Mouse (Mus musculus) 3134 (cell line): ENCODE results near the gene Prkcz.
A peak's percentile ranks its signal among the peaks of the same experiment; 100 is the strongest.
"Not testable (repeated sequence)": the region's sequence is repeated elsewhere in the genome, so short reads cannot be mapped to it uniquely, and the experiment has no call there.

ENCODE experiments used
- DNase-seq: peaks from one replicate; pipeline ENCODE4 v3.0.0-alpha.2; 2011; ENCODE audit warnings: low spot score; ENCODE audit not compliant: insufficient read length; ENCODE audit errors: extremely low read depth

Prkcz gene

DNA sequence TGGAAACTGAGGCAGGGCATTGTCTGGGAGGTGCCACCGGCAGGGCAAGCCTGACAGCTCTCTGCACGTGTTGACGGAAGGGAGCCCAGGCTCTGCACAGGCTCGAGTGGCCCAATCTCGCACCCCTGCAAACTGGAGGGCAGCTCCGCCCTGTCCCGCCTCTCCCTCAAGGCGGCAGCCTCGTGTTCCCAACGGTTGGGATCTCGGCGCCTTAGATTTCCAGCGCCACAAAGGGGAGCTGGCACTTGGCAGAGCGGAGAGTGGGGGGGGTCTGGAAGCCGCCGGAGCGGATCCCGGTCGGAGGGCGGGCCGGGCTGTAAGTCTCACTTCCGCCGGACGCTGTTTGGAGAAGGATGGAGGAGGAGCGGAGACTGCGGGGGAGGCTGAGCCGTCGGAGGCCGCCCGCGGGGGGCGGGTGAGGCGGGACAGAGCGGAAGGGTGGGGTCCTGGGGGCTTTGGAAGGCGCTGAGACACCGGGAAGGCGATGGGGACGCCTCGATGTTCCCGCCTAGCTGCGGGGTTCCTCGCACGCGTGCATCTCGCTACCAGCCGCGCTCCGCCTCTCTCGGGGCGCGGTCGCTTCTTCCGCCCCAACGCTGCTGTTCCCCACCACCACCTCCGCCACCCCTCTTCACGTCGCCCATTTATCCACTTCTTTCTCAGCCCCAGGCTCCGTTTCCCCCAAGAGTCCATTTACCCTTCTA, 111.4 kb downstream of the Prkcz start, which contains the start of gene Faap20:
Gene Faap20, plus strand, starts transcription at position 155 of the 704 bp plus-strand sequence.
- DNase-seq: peak; percentile 90

DNA sequence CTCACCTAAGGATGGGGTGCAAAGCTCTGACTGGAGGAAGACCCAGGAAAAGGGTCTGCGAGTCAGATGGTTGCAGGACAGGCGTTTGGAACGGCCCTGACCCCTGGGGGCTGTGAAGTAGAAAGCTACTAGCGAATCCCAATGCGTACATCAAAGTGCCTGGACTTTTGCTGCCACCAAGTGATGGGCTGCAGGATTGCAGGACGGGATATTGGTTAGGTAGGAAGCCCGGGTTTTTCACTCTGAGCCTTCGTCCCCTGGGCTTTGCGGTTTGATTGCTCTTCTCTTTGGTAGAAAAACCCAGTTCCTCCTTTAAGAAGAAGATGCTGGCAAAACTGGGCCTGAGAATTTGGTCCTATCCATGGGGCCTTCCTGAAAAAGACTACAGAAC, 111.9 kb downstream of the Prkcz start:
- DNase-seq: no peak

GRCm38 (mm10) chr4:155248054-155248453, 113.1 kb downstream of the Prkcz start:
- DNase-seq: not testable (repeated sequence)

GRCm38 (mm10) chr4:155246691-155247105, 114.5 kb downstream of the Prkcz start:
- no peak for DNase-seq

GRCm38 (mm10) chr4:155245770-155246492, 115.2 kb downstream of the Prkcz start:
- no peak for DNase-seq

GRCm38 (mm10) chr4:155243233-155243632, 117.9 kb downstream of the Prkcz start:
- DNase-seq: no peak

DNA sequence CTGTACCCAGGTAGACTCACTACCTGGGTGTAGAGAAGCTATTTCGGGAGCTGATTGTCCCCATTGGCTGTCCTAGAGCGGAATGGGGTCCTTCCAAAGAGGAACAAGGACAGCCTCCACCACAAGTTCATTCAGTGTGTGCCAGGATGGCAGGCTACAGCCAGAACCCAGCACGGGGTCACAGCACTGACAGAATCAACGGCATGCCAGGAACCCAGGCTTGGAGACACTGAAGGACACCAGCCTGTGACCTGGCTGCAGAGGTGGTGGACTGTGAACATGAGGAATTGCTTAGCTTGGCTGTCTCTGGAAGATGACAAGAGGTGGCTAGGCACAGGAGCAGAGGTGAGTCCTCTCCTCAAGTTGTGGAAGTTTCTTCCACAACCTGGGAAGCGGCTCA, 118.9 kb downstream of the Prkcz start:
- no peak for DNase-seq

- DNase-seq: no peak
These were observed 119.4 kb downstream of the Prkcz start for GRCm38 (mm10) chr4:155241789-155242188.

GRCm38 (mm10) chr4:155239494-155239893, 121.7 kb downstream of the Prkcz start:
- no peak for DNase-seq

DNA sequence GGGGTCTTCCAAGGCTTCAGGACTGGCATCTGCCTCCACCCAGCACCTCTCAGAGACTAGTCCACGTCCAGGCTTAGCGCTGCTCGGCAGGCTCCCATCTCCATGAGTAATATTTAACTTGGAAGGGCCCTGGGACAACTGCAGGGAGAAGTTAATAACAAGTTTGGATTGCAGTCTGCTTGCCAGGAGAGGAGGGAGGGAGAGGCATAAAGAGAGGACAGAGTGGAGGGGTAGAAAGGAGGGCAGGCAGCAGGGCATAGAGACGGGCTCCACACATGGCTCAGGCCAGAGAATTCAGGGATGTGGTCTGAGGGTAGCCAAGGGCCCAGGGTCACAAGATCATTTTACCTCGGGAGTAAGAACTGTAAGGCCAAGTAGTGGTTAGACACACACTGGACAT, 122.9 kb downstream of the Prkcz start:
- DNase-seq: peak; percentile 47

DNA sequence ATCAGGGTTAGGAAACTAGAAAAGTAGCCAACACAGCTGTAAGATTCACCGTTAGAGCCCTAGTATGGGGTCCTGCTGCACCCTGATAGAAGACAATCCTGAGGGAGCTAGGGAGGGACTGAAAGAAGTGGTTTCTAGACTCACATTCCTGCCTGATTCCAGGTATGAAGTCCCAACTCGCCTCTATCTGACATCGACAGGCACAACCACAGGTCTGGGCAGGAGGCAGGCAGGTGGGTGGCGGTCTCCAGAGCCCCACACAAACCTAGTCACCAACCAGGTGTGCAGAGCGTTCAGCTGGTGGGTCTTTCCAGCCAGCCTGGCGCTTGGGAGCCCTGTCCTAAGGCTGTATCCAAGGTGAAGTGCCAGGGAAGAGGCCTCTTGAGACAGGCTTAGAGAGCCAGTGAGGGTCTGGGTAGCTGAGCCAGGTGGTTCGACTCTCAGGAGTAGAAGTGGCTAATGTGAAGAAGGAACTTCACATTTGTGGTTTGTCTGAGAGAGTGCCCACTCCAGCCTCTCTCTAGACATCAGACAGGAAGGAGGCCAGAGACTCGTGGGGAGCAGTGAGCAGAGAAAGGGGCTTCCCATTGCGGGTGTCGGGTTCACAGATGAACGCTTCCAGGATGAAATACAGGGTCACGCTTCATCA, 124.3 kb downstream of the Prkcz start:
- no peak for DNase-seq

DNA sequence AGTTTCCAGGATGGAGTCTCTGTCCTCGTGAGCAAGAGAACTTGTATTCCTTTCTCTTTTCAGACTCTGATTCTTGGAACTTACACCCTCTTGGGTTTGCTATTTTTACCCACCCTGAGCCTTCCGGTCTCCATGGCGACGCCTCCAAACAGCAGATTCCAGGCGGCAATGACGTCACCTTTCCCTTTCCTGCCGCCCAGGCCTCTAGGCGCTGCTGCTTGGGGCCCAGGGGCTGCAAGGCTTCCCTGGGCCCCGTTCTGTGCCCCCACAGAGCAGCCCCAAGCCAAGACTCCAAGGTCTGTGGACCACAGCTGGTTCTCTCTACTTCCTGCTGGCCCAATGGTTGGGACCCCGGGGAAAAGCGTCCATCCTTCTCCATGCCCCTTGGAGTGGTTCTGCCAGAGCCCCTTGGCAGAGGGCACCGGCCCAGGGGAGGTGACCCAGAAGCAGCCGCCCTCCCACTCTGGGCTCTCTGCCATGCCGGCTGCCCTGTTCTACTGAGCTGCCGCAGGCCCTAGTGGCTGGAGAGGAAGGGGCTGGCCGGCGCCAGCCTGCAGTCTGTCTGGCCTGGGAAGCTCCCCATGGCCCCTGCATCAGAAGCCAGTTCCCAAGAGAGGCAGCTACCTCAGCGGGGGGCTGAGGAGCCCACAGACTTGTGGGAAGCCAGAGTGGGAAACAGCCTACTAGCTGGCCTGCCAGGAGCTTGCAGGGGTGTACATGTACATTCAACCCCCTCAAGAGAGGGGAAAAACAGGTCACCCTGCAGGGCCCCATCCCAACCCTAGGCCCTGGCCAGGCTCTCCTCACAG, 125.6 kb downstream of the Prkcz start:
- peak; percentile 86 for DNase-seq

DNA sequence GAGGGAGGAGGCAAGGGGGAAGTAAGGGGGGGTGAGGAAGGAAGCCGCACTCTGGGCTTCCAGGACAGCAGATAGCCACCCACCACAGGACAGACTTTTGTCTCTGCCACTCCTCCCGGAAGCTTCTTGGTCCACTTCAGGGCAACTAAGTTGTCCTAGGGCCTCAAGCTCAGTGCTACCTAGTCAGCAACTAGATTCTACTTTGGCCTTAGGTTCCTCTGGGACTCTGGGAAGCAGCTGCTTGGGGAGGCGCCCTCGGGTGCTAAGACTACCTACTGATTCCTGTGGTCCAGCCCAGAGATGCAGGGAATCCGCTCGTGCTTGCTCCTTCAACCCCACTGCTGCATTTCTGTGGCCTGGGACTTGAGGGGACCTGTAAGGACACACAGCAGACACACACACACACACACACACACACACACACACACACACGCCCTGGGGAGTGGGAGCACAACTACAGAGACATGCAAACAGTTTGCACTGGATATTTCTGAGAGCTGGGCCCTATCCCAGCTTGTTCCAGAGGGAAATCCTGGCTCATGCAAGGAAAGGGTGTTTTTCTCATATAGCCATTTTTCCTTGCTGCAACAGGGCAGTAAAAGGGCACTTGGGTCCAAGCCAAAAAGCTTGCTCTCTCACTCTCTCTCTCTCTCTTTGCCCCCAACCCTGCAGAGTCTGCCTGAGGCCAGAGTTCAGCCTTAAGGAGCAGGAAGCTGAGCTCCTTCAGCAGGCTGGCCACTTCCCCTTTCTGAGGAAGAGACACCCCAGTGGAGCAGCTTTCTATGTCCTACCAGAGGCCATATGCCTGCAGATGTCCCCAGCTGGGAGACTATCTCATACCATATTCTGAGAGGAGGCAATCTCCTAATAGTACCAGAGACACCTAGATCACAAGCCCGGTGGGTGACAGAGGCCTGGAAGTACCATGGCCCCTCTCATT, 126.5 kb downstream of the Prkcz start:
- DNase-seq: no peak

DNA sequence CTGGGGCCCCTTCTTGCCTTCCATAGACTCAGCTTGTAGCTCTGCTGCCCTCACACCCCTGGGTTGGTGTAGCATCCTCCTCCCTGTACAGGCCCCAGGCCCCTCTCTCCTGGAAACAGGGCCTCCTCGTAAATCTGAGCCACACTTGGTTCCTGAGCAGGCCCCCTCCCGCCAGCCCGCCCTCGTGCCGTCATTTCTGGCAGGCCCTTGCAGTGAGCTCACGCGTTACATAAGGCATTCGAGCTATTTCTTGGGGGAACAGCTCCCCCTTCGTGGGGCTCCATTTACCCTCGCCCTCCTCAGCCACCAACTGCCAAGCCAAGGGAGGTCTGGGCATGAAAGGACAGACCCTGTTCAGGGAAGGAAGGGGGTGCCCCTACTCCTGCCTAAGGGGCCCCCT, 127.3 kb downstream of the Prkcz start:
- no peak for DNase-seq

- no peak for DNase-seq
These were observed 132.7 kb downstream of the Prkcz start for GRCm38 (mm10) chr4:155228461-155228860.

DNA sequence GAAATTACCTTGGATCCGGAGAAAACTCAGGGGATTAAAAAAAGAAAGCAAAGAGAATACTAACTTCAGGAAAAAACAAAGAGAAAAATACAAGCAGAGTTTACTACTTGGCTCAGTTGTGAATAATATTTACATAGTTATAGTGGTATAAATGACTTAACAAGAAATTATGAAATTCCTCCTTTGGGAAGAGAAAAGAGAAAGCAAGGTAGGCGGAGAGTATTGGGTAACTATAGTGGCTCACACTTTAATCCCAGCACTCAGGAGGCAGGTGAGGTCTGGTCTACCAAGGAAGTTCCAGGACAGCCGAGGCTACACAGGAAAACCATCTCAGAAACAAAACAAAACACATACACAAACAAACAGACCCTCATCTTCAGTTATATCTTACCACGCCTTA, 133.2 kb downstream of the Prkcz start:
- no peak for DNase-seq

- DNase-seq: no peak
These were observed 135.2 kb downstream of the Prkcz start for GRCm38 (mm10) chr4:155225918-155226317.

GRCm38 (mm10) chr4:155223594-155224528, 137.3 kb downstream of the Prkcz start:
- no peak for DNase-seq
